ENCODE assay signal across 8 mouse cellular contexts in the genomic region with DNA sequence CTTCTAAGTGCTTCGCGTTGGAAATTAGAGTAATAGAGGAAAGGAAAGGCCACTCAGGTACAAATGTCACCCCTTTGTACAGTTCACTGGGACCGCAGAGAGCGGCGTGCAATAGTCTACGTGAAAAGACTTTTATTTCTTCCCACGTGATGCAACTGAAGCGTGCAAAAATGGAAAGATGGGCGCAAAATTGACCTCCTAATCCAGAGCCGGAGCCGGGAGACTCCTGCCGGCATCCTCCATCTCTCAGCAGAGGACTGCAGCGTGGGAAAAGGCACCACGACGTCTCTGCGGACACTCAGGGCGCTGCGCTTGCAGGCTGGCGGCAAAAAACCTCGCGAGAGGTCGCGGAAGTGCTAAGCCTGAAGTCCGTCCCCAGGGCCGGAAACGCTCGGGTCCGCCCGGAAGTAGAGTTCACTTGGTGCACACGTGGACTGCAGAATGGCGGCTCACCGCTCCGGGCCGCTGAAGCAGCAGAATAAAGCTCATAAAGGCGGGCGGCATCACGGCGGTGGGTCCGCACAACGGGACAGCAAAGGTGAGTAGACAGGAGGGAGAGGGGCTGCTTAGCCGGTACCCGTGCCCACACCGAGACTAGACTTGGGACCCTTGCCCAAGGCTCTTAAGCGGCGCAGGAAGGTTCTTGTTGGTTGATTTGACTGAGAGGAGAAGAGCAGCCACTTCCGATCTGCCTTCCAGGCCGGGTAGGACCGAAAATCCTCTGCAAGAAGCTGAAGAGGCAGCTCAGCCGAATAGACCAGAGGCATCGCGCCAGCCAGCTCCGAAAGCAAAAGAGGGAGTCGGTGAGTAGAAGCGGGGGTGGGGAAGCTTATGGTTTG. TPM values are rescaled to one million over a fixed set of nuclear protein-coding genes. Genes with fewer than 3 reads are reported as not detected.
DNase-seq lines count a peak whose midpoint lies in the region; ATAC-seq and TF ChIP-seq lines count a peak whose summit lies in the region.

A gene (plus strand): TSS at position 394 of the 839 bp plus-strand sequence.

- peak within 1 kb of the TSS; percentile 63 for H3K27ac ChIP-seq in bone marrow macrophage, adult 2 months (ENCODE audit: insufficient read depth, low read depth, low read length)
- H3K27ac ChIP-seq in embryonic fibroblast, embryonic 13.5 days (ENCODE audit: insufficient read depth, low read length), result peak within 1 kb of the TSS; percentile 58
- peak within 1 kb of the TSS; percentile 89 for H3K27ac ChIP-seq in heart, embryonic 10.5 days
- H3K27ac ChIP-seq in kidney, embryonic 15.5 days, result peak within 1 kb of the TSS; percentile 91
- peak within 1 kb of the TSS; percentile 77 for H3K27ac ChIP-seq in liver, embryonic 11.5 days (ENCODE audit: low read depth, low read length)
- H3K27ac ChIP-seq in stomach, embryonic 14.5 days (ENCODE audit: low read length), result peak within 1 kb of the TSS; percentile 80

- no peaks in the 10 kb centered on the region for H3K9me3 ChIP-seq in heart, embryonic 10.5 days
- no peaks in the 10 kb centered on the region for H3K9me3 ChIP-seq in kidney, embryonic 15.5 days (replicated peaks)
- no peaks in the 10 kb centered on the region for H3K9me3 ChIP-seq in liver, embryonic 11.5 days (ENCODE audit: control insufficient read depth, low read length)
- no peaks in the 10 kb centered on the region for H3K9me3 ChIP-seq in stomach, embryonic 14.5 days (ENCODE audit: control insufficient read depth, low read depth, low read length)

- H3K4me2 ChIP-seq in kidney, embryonic 15.5 days, result peak within 1 kb of the TSS; percentile 92
- peak within 1 kb of the TSS; percentile 93 for H3K4me2 ChIP-seq in liver, embryonic 11.5 days
- H3K4me2 ChIP-seq in stomach, embryonic 14.5 days (replicated peaks; ENCODE audit: low read depth, low read length), result peak within 1 kb of the TSS; percentile 76

- TF ChIP-seq CTCF in bone marrow macrophage, adult 2 months (IDR thresholded peaks at IDR 0.05; ENCODE audit: low read depth, low read length), result no peak
- TF ChIP-seq CTCF in embryonic fibroblast, embryonic 13.5 days (IDR thresholded peaks at IDR 0.05; ENCODE audit: borderline replicate concordance, insufficient read depth, low read length), result no peak

- peak within 1 kb of the TSS; percentile 68 for H3K9ac ChIP-seq in kidney, embryonic 15.5 days
- peak within 1 kb of the TSS; percentile 88 for H3K9ac ChIP-seq in liver, embryonic 11.5 days (ENCODE audit: low read depth, low read length)
- H3K9ac ChIP-seq in stomach, embryonic 14.5 days (replicated peaks; ENCODE audit: low read depth, low read length), result peak within 1 kb of the TSS; percentile 60

- no peaks in the 10 kb centered on the region for H3K27me3 ChIP-seq in heart, embryonic 10.5 days (ENCODE audit: insufficient read depth, poor library complexity, severe bottlenecking)
- no peaks in the 10 kb centered on the region for H3K27me3 ChIP-seq in kidney, embryonic 15.5 days
- no peaks in the 10 kb centered on the region for H3K27me3 ChIP-seq in liver, embryonic 11.5 days (replicated peaks; ENCODE audit: control insufficient read depth, insufficient read depth, low read length)
- H3K27me3 ChIP-seq in stomach, embryonic 14.5 days (ENCODE audit: control insufficient read depth, insufficient read depth, low read length), result no peaks in the 10 kb centered on the region

- H3K4me1 ChIP-seq in bone marrow macrophage, adult 2 months (ENCODE audit: control insufficient read depth, insufficient read depth, low read length), result 0 out of 2 replicates have a peak, but pooled peaks cover 8% of the 10 kb centered on the region
- no peaks in the 10 kb centered on the region; the same call in 1 of the 2 replicates for H3K4me1 ChIP-seq in embryonic fibroblast, embryonic 13.5 days (ENCODE audit: control insufficient read depth, insufficient read depth, low read length)
- peaks cover 19% of the 10 kb centered on the region for H3K4me1 ChIP-seq in heart, embryonic 10.5 days
- peaks cover 21% of the 10 kb centered on the region for H3K4me1 ChIP-seq in kidney, embryonic 15.5 days
- H3K4me1 ChIP-seq in liver, embryonic 11.5 days (replicated peaks; ENCODE audit: control insufficient read depth, insufficient read depth, low read length), result peaks cover 10% of the 10 kb centered on the region
- H3K4me1 ChIP-seq in stomach, embryonic 14.5 days (ENCODE audit: control insufficient read depth, insufficient read depth, low read length), result 0 out of 2 replicates have a peak, but pooled peaks cover 12% of the 10 kb centered on the region

- no peak for TF ChIP-seq POLR2A in bone marrow macrophage, adult 2 months (IDR thresholded peaks at IDR 0.05; ENCODE audit: borderline replicate concordance, low read depth, low read length)
- TF ChIP-seq POLR2A in embryonic fibroblast, embryonic 13.5 days (IDR thresholded peaks at IDR 0.05; ENCODE audit: low read depth, low read length), result peak; percentile 73

- peak within 1 kb of the TSS; percentile 89 for H3K4me3 ChIP-seq in bone marrow macrophage, adult 2 months (ENCODE audit: insufficient read depth, low read length)
- peak within 1 kb of the TSS; percentile 94 for H3K4me3 ChIP-seq in embryonic fibroblast, embryonic 13.5 days (ENCODE audit: insufficient read depth, low read length)
- peak within 1 kb of the TSS; percentile 90 for H3K4me3 ChIP-seq in heart, embryonic 10.5 days
- peak within 1 kb of the TSS; percentile 68 for H3K4me3 ChIP-seq in kidney, embryonic 15.5 days (replicated peaks)
- H3K4me3 ChIP-seq in liver, embryonic 11.5 days (ENCODE audit: low read depth, low read length), result peak within 1 kb of the TSS; percentile 78
- H3K4me3 ChIP-seq in stomach, embryonic 14.5 days (ENCODE audit: low read depth, low read length), result peak within 1 kb of the TSS; percentile 77

- under 1% methylated on average over 54 of the region's 54 CpGs for WGBS in heart, embryonic 10.5 days
- WGBS in kidney, embryonic 15.5 days, result under 1% methylated on average over 54 of the region's 54 CpGs
- WGBS in liver, embryonic 11.5 days, result under 1% methylated on average over 54 of the region's 54 CpGs
- under 1% methylated on average over 54 of the region's 54 CpGs for WGBS in stomach, embryonic 14.5 days

- DNase-seq in B cell, adult 2 months, result peak; percentile 89 to 90
- DNase-seq in heart, embryonic 10.5 days (ENCODE audit: low spot score), result peak; percentile 96
- DNase-seq in liver, embryonic 11.5 days (ENCODE audit: low spot score), result peak; percentile 89
- DNase-seq in naive thymus-derived CD4-positive, alpha-beta T cell, adult 2 months (ENCODE audit: low read depth), result peak; percentile 89

- ATAC-seq in kidney, embryonic 15.5 days (replicated peaks; ENCODE audit: low FRiP score), result peak; percentile 89
- ATAC-seq in liver, embryonic 11.5 days (replicated peaks; ENCODE audit: low FRiP score), result peak; percentile 83
- ATAC-seq in stomach, embryonic 14.5 days (ENCODE audit: insufficient number of reproducible peaks, insufficient read depth, low FRiP score, low read depth), result peak; percentile 87

- peaks cover 37% of the 10 kb centered on the region for H3K36me3 ChIP-seq in heart, embryonic 10.5 days
- peaks cover 38% of the 10 kb centered on the region for H3K36me3 ChIP-seq in kidney, embryonic 15.5 days
- H3K36me3 ChIP-seq in liver, embryonic 11.5 days (ENCODE audit: control insufficient read depth, insufficient read depth, low read length), result peaks cover 32% of the 10 kb centered on the region
- H3K36me3 ChIP-seq in stomach, embryonic 14.5 days (ENCODE audit: control insufficient read depth, insufficient read depth, low read length), result peaks cover 33% of the 10 kb centered on the region

RNA-seq across cellular contexts. Expression of the gene that starts here (rescaled TPM):
- 6.6 and 7.9 TPM in 2 replicates for polyA plus RNA-seq in bone marrow macrophage, adult 2 months (2012; ENCODE audit: insufficient read depth, insufficient read length, missing spikeins)
- 64.3 and 65.8 TPM in 2 replicates for polyA plus RNA-seq in embryonic fibroblast, embryonic 13.5 days (2011; ENCODE audit: insufficient read length, low read depth, missing spikeins)
- 41.0 and 52.7 TPM in 2 replicates for polyA plus RNA-seq in heart, embryonic 10.5 days (2016; fragmentation: Nextera tagmentation; extraction: Ambion mirVana)
- 50.6 and 51.4 TPM in 2 replicates for polyA plus RNA-seq in kidney, embryonic 15.5 days (2015; fragmentation: Nextera tagmentation; extraction: Ambion mirVana)
- 72.4 and 81.3 TPM in 2 replicates for polyA plus RNA-seq in liver, embryonic 11.5 days (2014; fragmentation: Nextera tagmentation; extraction: Ambion mirVana)
- 50.5 and 56.6 TPM in 2 replicates for polyA plus RNA-seq in stomach, embryonic 14.5 days (2014; fragmentation: Nextera tagmentation; extraction: Ambion mirVana)

Comparison
In these comparisons a context has a peak if more than half of its experiments do, and no peak if none do; other contexts are left out.
1. Peak in every context shown above with its lines: DNase-seq, ATAC-seq, H3K4me3 ChIP-seq and H3K27ac ChIP-seq.